Mouse (Mus musculus) inflammation-experienced regulatory T-cells, adult 6 months (primary cell): ENCODE measurements around the gene Cfap43. TPM values are rescaled to one million over a fixed set of nuclear protein-coding genes. Genes with fewer than 3 reads are reported as not detected.

Experiments used
- ATAC-seq: one replicate; pipeline ENCODE4 v1.8.0; 2017
- polyA plus RNA-seq, 3 experiments: library from polyadenylated mRNA; unstranded; fragments of 100-300 nt; shearing (Covaris generic); gene quantifications; one replicate each; pipeline ENCODE4 v1.2.1; 2017

Gene Cfap43
- polyA plus RNA-seq, 3 experiments from 2014 or later = 0.34 to 0.48 (median 0.38) TPM

DNA sequence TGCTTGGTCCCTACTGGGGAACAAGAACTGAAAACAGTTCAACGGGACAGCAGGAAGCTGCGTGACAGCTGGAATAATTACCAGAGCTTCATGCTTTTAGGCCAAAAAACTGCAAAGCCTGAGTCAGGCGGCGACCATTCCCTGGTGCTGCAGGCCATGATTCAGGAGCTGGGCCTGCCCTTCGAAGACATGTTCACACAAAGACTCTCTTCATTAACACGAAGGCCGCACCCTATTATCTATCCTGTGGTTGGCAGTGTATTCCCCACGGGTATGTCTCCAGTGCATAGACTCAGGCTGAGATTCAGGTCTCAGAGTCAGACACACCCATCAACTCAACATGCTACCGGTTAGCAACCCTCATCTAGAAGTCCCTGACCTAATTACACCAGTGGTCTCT lies 220.8 kb downstream of the Cfap43 start:
- ATAC-seq = no peak

DNA sequence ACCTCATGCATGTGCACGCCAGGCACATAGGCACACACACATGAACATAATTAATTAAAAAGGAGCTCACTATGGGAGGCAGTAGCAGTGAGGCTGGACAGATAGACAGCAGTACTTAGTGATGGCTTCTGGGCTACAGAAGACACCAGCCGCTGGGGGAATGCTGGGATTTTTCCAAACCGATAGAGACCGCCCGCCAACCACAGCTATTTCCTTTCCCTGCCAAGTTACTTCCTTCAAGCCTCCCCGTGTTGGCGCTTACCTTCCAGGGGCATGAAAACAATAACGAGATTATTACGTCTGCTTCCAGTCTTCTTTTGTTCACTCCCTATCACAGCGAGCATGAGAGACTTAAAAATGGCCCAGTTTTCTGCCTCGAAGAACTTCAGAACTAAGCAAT lies 222.0 kb downstream of the Cfap43 start:
- no peak for ATAC-seq

DNA sequence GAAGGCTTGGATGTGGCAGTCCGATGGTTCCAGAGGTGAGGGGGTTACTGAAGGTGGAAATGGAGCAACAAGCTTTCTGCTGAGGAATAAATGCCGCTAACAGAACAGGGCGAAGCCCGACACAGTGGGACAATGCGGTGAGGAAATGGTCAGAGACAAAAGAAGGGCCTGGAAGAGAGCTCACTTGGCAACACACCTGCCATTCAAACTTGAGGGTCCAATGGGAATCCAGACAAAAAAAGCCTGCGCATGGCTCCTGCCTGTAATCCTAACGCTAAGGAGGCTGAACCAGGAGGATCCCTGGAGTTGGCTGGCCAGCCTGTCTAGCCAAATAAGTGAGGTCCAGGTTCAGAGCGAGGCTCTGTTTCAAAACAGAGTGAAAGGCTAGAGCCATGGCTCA lies 222.7 kb downstream of the Cfap43 start:
- ATAC-seq = no peak

DNA sequence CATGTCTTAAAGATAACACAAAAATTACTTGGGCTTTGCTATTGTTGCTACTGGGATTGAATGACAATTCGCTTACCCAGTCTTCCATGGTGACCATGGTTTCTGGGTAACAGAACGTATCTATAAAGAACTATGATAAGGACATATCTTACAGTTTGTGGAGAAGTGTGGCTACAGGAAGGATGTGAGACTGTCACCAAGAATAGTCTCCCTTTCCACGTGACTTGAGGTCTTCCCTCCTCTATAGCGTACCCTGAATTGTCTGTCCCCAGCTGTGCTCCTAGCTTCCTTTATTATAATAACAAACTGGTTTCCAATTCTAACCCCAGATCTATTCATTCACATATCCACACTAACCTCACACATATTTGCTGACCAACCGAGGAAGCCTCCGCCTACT lies 223.4 kb downstream of the Cfap43 start:
- no peak for ATAC-seq

DNA sequence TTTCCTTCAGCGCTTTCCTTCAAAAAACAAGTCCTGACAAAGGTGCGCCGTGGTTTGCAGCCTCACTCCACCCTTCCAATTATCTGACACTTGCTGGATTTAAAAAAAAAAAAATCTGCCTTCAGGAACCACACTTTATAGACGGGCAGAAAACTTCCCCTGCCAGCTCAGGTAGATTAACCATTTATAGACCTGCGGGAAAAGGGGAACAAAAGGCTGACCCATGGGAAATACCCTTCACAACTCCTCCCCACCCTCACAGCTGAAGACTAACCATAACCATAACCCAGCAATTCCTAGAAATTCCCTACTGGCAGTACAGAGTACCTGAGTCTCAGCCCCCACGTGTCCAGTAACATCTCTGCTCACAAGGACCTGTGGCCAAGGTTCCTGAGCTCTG lies 227.1 kb downstream of the Cfap43 start, which contains the start of gene Col17a1:
Col17a1 (minus strand) TSS at position 101 of the 400 bp plus-strand sequence.
- ATAC-seq = no peak

DNA sequence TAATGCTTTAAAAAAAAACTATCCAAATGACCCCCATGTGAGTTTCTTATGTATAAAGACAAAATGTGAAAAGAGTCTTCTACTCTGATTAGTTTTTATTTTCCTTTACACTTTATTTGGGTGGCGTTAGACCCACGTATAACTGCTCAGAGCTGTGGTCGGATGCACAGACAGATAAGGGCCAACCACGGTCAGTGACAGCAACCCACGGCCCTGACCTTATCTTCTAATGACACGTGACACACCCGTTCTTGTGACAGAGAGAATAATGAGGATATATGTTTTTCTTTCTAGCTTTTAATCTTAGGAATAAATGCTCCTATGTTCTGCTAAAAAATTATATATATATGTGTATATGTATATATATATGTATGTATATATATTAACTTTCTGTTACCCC lies 229.5 kb downstream of the Cfap43 start:
- ATAC-seq = no peak

Other genes with a start within 250 kb of the Cfap43 start
- gene Col17a1, start 227.2 kb downstream of the Cfap43 start, polyA plus RNA-seq = not detected
- gene Sfr1, start 187.6 kb downstream of the Cfap43 start, polyA plus RNA-seq = 100 to 1,000 TPM; 140 to 178 (median 146) TPM
- gene Gsto1, start 64.3 kb downstream of the Cfap43 start, polyA plus RNA-seq = 10 to 100 TPM; 17.8 to 26.4 (median 19.5) TPM
- gene Gsto2, start 53.8 kb downstream of the Cfap43 start, polyA plus RNA-seq = 1 to 10 TPM in 2 of 3 experiments, under 1 TPM in 1; 0.34 to 1.2 (median 1.1) TPM
- 10 to 100 TPM in 1 of 3 experiments, 1 to 10 TPM in 2; 7.8 to 10.4 (median 8.0) TPM for gene Itprip, start within 50 bp of the Cfap43 start, polyA plus RNA-seq
- not detected for gene Cfap58, start 18.4 kb upstream of the Cfap43 start, polyA plus RNA-seq